Mouse (Mus musculus) liver, adult 2 months (tissue): ENCODE results near the gene Birc7. TPM values are rescaled to one million over a fixed set of nuclear protein-coding genes. Genes with fewer than 3 reads are reported as not detected.

Source experiments
- DNase-seq: peaks from one replicate; pipeline ENCODE4 v3.0.0-alpha.2; 2011; ENCODE audit warnings: low read depth, low spot score; ENCODE audit errors: extremely low read depth
- H3K27ac ChIP-seq: fragments of 200-500 bp; replicated peaks from 2 replicates; pipeline ENCODE4 v1.5.1; 2012; ENCODE audit warnings: low read depth, mild to moderate bottlenecking, control low read depth, inconsistent platforms, low read length; ENCODE audit not compliant: insufficient read depth
- H3K27me3 ChIP-seq: fragments of 200-500 bp; 2 replicates; pipeline ENCODE4 v1.6.1; 2012; ENCODE audit warnings: mild to moderate bottlenecking, moderate library complexity, low read length, inconsistent platforms; ENCODE audit not compliant: control insufficient read depth, insufficient read depth
- H3K36me3 ChIP-seq: fragments of 200-500 bp; 2 replicates; pipeline ENCODE4 v1.6.1; 2012; ENCODE audit warnings: low read length, inconsistent platforms; ENCODE audit not compliant: control insufficient read depth, insufficient read depth
- H3K4me1 ChIP-seq: fragments of 200-500 bp; 2 replicates; pipeline ENCODE4 v1.6.1; 2011; ENCODE audit warnings: low read length; ENCODE audit not compliant: control insufficient read depth, insufficient read depth
- H3K4me3 ChIP-seq: fragments of 200-500 bp; 2 replicates; pipeline ENCODE4 v1.5.1; 2011; ENCODE audit warnings: low read depth, mild to moderate bottlenecking, control low read depth, low read length, moderate library complexity; ENCODE audit not compliant: insufficient read depth
- H3K79me2 ChIP-seq: fragments of 200-500 bp; 2 replicates; pipeline ENCODE4 v1.6.1; 2012; ENCODE audit warnings: inconsistent platforms, mild to moderate bottlenecking, low read length, moderate library complexity; ENCODE audit not compliant: control insufficient read depth, insufficient read depth
- H3K9ac ChIP-seq: fragments of 200-500 bp; 2 replicates; pipeline ENCODE4 v1.6.1; 2012; ENCODE audit warnings: low read depth, mild to moderate bottlenecking, control low read depth, inconsistent platforms, low read length
- CTCF ChIP-seq: fragments of 200-500 bp; IDR thresholded peaks from 2 replicates; pipeline ENCODE4 v1.5.1; 2011; ENCODE audit warnings: low read depth, low read length, control low read depth
- POLR2A ChIP-seq: fragments of 200-500 bp; IDR thresholded peaks from 2 replicates; pipeline ENCODE4 v1.6.1; 2011; ENCODE audit warnings: low read length, control low read depth; ENCODE audit not compliant: insufficient read depth; ENCODE audit errors: extremely low read depth
- WGBS: fragments of 180-500 bp; shearing (Covaris S2); methylation state at CpG from one replicate; pipeline ENCODE4 v1.1.7; 2018; 5-methylcytosine and 5-hydroxymethylcytosine counted together
- polyA plus RNA-seq: library from polyadenylated mRNA; depleted of rRNA; stranded (reverse); fragments of >200 nt; gene quantifications from 2 replicates; pipeline ENCODE4 v1.2.3, GENCODE M21; 2012; rRNA removed
- total RNA-seq: library from RNA; depleted of rRNA; stranded (reverse); fragments of >200 nt; gene quantifications from 2 replicates; pipeline ENCODE4 v1.2.3, GENCODE M21; 2014; rRNA removed

The Birc7 gene
- total RNA-seq: not detected in 2 replicates
- polyA plus RNA-seq: not detected in 2 replicates

DNA sequence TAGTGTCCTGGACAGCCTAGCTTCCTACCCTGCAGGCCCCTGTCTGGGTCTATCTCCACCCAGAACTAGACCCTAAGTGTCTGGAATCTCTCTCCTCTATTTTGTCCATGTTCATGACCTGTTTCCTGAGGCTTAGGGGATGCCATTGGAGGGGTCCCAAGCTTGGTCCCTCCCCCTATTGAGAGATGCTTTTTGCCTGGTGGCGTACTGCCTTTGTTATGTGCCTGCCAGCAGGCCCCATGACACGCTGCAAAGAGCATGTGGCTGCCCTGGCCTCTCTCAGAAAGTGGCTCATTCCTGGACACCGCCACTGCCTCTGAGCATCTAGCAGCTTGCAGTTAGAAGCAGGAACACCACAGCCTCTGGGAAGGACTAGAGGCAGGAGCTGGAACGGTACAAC is at the start of gene Birc7:
Gene Birc7, plus strand, starts transcription at position 301 of the 400 bp plus-strand sequence.
- Histone ChIP-seq H3K4me3 (no peak within 1 kb of the TSS), H3K79me2 (no peaks in the 10 kb centered on the region), H3K27me3 (no peaks in the 10 kb centered on the region), H3K36me3 (no peaks in the 10 kb centered on the region), H3K9ac (no peak within 1 kb of the TSS), H3K27ac (no peak within 1 kb of the TSS), H3K4me1 (no peaks in the 10 kb centered on the region)
- WGBS: 78% methylated on average over 4 of the region's 4 CpGs
- no peak for TF ChIP-seq CTCF
- TF ChIP-seq POLR2A: no peak
- no peak for DNase-seq

DNA sequence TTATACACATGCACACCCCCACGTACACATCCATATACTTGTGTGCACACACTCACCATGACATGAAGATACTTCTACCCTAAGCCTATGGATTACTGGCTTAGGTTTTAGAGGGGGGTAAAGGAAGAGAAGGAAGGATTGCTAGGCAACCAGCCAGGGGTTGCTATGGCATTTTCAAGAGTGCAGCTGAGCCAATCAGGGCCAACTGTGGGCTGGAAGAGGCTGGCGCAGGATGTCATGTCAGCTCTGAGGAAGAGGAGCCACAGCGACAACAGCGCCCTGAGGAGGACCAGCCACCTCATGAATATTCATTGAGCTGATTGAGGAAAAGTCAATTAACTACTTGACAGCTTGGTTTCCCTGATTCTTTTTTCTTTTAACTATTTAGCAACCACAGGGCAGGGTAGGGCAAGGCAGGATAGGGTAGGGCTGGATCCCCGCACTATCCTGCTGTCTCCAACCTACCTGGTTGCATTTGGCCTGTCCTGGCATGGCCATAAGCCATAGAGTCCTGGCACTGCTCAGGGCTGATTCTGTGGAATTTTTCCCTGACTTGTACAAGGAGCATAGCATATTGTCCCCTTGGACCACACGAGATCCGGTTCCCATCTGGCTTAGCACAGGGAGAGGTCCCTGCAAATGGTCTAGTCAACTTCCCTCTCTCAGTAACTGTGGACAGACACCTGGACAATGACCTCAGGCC is 49.3 kb upstream of the Birc7 start:
- Histone ChIP-seq H3K79me2 (no peaks in the 10 kb centered on the region), H3K4me1 (no peaks in the 10 kb centered on the region), H3K9ac (no peak overlapping the region), H3K4me3 (no peak overlapping the region), H3K36me3 (no peaks in the 10 kb centered on the region), H3K27me3 (no peaks in the 10 kb centered on the region), H3K27ac (no peak overlapping the region)
- 68% methylated on average over 7 of the region's 7 CpGs for WGBS
- DNase-seq: no peak
- no peak for TF ChIP-seq POLR2A
- no peak for TF ChIP-seq CTCF

DNA sequence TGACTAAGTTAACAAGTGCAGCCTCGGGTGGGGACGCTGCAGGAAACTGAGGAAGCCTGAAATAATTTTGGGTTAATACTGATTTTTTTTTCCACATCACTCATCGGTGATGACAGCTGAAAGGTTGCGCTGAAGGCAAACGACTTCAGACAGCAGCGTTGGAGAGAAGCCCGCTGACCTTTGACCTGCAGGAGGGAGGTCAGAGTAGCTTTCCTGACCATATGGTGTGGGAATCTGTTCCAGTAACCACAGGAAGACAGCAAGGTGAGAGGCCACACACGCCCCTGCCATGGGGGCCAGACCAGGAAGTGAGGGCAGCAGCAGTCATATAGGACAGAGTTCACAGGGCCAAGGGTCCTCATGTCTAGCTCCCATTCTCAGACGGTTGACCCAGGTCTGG is 47.5 kb upstream of the Birc7 start:
- peak; percentile 1 for DNase-seq
- WGBS: 36% methylated on average over 9 of the region's 9 CpGs
- TF ChIP-seq POLR2A (no peak), CTCF (no peak)
- Histone ChIP-seq H3K79me2 (no peaks in the 10 kb centered on the region), H3K4me1 (no peaks in the 10 kb centered on the region), H3K27me3 (no peaks in the 10 kb centered on the region), H3K9ac (no peak overlapping the region), H3K27ac (no peak overlapping the region), H3K4me3 (no peak overlapping the region), H3K36me3 (no peaks in the 10 kb centered on the region)

DNA sequence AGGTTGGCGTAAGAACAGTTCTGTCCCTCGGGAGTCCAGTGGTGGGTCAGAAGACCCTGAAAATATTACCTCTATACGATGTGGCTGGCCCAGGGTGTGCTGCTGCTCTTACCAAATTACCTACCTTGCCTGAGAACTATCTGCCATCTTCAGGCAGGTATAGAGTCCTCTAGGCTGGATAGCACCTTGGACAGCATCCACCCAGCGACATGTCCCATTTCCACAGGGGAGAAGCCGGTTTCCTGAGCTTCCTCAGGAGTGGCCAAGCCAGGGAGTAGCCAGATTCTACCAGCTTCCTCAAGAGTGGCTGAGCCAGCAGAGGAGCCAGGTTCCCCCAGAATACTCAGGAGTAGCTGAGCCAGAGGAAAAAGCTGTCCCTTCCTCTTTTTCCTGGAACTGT is 43.6 kb upstream of the Birc7 start:
- no peak overlapping the region for H3K4me3 ChIP-seq
- no peak for DNase-seq
- no peak overlapping the region for H3K9ac ChIP-seq
- H3K27ac ChIP-seq: no peak overlapping the region
- no peaks in the 10 kb centered on the region for H3K4me1 ChIP-seq
- no peaks in the 10 kb centered on the region for H3K79me2 ChIP-seq
- TF ChIP-seq CTCF (no peak), POLR2A (no peak)
- H3K27me3 ChIP-seq: peaks cover 12% of the 10 kb centered on the region; the same call in 1 of the 2 replicates
- 54% methylated on average over 5 of the region's 5 CpGs for WGBS
- no peaks in the 10 kb centered on the region for H3K36me3 ChIP-seq

GRCm38 (mm10) chr2:180889271-180889920 is 39.4 kb upstream of the Birc7 start:
- Histone ChIP-seq H3K27ac (no peak overlapping the region), H3K36me3 (no peaks in the 10 kb centered on the region), H3K9ac (no peak overlapping the region), H3K4me3 (no peak overlapping the region), H3K79me2 (no peaks in the 10 kb centered on the region), H3K4me1 (no peaks in the 10 kb centered on the region), H3K27me3 (peaks cover 32% of the 10 kb centered on the region)
- no peak for TF ChIP-seq POLR2A
- no peak for TF ChIP-seq CTCF
- DNase-seq: no peak
- WGBS: 8% methylated on average over 19 of the region's 19 CpGs

GRCm38 (mm10) chr2:180889921-180890280 is 38.9 kb upstream of the Birc7 start:
- H3K36me3 ChIP-seq: no peaks in the 10 kb centered on the region
- no peak for DNase-seq
- no peaks in the 10 kb centered on the region for H3K79me2 ChIP-seq
- H3K4me1 ChIP-seq: no peaks in the 10 kb centered on the region
- TF ChIP-seq CTCF (no peak), POLR2A (no peak)
- no peak overlapping the region for H3K27ac ChIP-seq
- WGBS: 21% methylated on average over 4 of the region's 4 CpGs
- no peak overlapping the region for H3K9ac ChIP-seq
- peaks cover 33% of the 10 kb centered on the region for H3K27me3 ChIP-seq
- no peak overlapping the region for H3K4me3 ChIP-seq
